Mouse (Mus musculus) testis, adult 2 months (tissue): Measurements from ENCODE around the gene Adora3. TPM values are rescaled to one million over a fixed set of nuclear protein-coding genes. Genes with fewer than 3 reads are reported as not detected.

Experiments
- H3K27ac ChIP-seq: fragments of 200-500 bp; 2 replicates; pipeline ENCODE4 v1.5.1; 2012; ENCODE audit warnings: low read depth, low read length; ENCODE audit not compliant: control insufficient read depth, insufficient read depth
- H3K27me3 ChIP-seq: fragments of 200-500 bp; 2 replicates; pipeline ENCODE4 v1.6.1; 2012; ENCODE audit warnings: mild to moderate bottlenecking, low read length, moderate library complexity; ENCODE audit not compliant: control insufficient read depth, insufficient read depth
- H3K36me3 ChIP-seq: fragments of 200-500 bp; 2 replicates; pipeline ENCODE4 v1.6.1; 2012; ENCODE audit warnings: mild to moderate bottlenecking, low read length; ENCODE audit not compliant: control insufficient read depth, insufficient read depth
- H3K4me1 ChIP-seq: fragments of 200-500 bp; 2 replicates; pipeline ENCODE4 v1.6.1; 2012; ENCODE audit warnings: low read length; ENCODE audit not compliant: control insufficient read depth, insufficient read depth
- H3K4me3 ChIP-seq: fragments of 200-500 bp; 2 replicates; pipeline ENCODE4 v1.5.1; 2012; ENCODE audit warnings: low read depth, mild to moderate bottlenecking, low read length, moderate library complexity, mixed read lengths; ENCODE audit not compliant: control insufficient read depth
- CTCF ChIP-seq: fragments of 200-500 bp; IDR thresholded peaks from 2 replicates; pipeline ENCODE4 v1.5.1; 2012; ENCODE audit warnings: low read depth, mild to moderate bottlenecking, inconsistent platforms, low read length, moderate library complexity; ENCODE audit not compliant: control insufficient read depth, insufficient read depth, insufficient replicate concordance
- POLR2A ChIP-seq: fragments of 200-500 bp; IDR thresholded peaks from 2 replicates; pipeline ENCODE4 v1.6.1; 2012; ENCODE audit warnings: low read depth, mild to moderate bottlenecking, inconsistent platforms, low read length, moderate library complexity; ENCODE audit not compliant: control insufficient read depth
- polyA plus RNA-seq: library from polyadenylated mRNA; depleted of rRNA; stranded (reverse); fragments of >200 nt; gene quantifications from 2 replicates; pipeline ENCODE4 v1.2.3, GENCODE M21; 2012

Adora3 gene
- polyA plus RNA-seq, 1 experiment, result 13.6 TPM

- Histone ChIP-seq H3K27me3 (no peaks in the 10 kb centered on the region), H3K4me1 (peaks cover 2% of the 10 kb centered on the region; the same call in 1 of the 2 replicates), H3K36me3 (no peaks in the 10 kb centered on the region; the same call in 1 of the 2 replicates), H3K4me3 (no peak overlapping the region), H3K27ac (no peak overlapping the region)
- no peak for TF ChIP-seq CTCF
- no peak for TF ChIP-seq POLR2A
Observed at GRCm38 (mm10) chr3:105861747-105862366, 8.8 kb upstream of the Adora3 start.

DNA sequence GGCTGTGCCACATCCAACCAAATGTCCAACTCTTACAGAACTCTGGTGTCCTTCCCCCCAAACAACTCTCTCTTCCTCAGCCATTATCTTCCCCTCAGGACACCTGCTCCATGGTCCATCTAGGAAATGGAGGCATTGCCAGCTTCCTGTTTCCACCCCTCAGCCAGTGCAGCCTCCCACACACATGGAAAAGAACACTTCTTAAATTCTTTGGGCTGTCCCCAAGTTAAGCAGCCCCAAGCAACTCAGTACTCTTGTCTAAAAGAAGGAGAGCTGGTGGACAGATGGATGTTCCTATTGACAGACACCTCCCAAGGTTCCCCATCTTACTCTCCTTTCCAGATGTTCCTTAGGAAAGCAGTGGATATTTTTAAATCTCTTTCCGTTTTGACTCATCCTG is 6.5 kb upstream of the Adora3 start:
- Histone ChIP-seq H3K27me3 (no peaks in the 10 kb centered on the region), H3K27ac (no peak overlapping the region), H3K4me3 (no peak overlapping the region), H3K4me1 (no peaks in the 10 kb centered on the region), H3K36me3 (no peaks in the 10 kb centered on the region)
- TF ChIP-seq CTCF, result no peak
- TF ChIP-seq POLR2A, result no peak

- no peaks in the 10 kb centered on the region for H3K4me1 ChIP-seq
- H3K27ac ChIP-seq, result no peak overlapping the region
Observed at GRCm38 (mm10) chr3:105865122-105865521, 5.5 kb upstream of the Adora3 start.

GRCm38 (mm10) chr3:105868135-105868534 is 2.5 kb upstream of the Adora3 start:
- H3K36me3 ChIP-seq, result no peaks in the 10 kb centered on the region
- no peaks in the 10 kb centered on the region for H3K4me1 ChIP-seq
- H3K4me3 ChIP-seq, result no peak overlapping the region
- no peak overlapping the region for H3K27ac ChIP-seq
- H3K27me3 ChIP-seq, result no peaks in the 10 kb centered on the region
- TF ChIP-seq CTCF, result no peak
- TF ChIP-seq POLR2A, result no peak

More at GRCm38 (mm10) chr3:105865122-105865521, 5.5 kb upstream of the Adora3 start:
- Histone ChIP-seq H3K4me3 (no peak overlapping the region), H3K36me3 (no peaks in the 10 kb centered on the region), H3K27me3 (no peaks in the 10 kb centered on the region)
- TF ChIP-seq CTCF (no peak), POLR2A (no peak)

DNA sequence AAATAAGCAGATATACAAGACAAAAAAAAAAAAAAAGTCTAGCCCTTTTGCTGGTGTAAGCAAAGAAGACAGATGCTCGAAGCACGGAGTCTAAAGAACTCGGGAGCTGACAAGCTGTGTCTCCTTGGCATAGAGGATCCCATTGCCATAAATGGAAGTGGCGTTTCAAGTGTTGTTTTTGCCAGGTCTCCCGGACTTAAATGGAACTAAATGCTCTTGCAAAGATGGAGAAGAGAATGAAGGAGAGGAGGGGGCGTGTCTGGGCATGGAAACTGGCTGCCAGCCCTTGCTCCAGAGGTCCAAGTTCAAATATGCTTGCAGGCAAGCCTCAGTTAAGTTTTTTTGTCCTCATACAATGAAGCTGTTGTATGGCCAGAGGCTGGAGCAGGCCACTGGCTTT is 1.4 kb downstream of the Adora3 start:
- Histone ChIP-seq H3K36me3 (no peaks in the 10 kb centered on the region), H3K4me1 (no peaks in the 10 kb centered on the region), H3K27me3 (no peaks in the 10 kb centered on the region), H3K27ac (no peak overlapping the region), H3K4me3 (peak overlapping the region; percentile 76)
- no peak for TF ChIP-seq POLR2A
- TF ChIP-seq CTCF, result no peak

DNA sequence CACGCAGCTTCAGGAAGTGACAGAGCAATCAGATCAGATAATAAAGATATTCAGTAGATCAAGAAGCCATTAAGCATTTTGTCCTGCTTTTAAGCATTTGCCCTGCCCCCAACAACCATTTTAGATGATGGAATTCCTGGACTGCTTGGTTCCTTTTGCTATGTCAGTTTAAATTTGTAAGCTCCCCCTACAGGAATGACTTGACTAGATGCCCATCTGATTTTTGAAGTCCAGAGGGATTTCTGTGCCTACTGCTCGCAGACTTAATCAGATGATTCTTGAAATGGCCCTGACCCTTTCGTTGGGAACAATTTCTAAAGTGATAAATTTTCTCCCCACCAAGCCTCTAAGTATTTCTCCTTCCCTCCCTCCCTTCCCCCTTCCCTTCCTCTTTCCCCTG is 1.9 kb downstream of the Adora3 start:
- Histone ChIP-seq H3K36me3 (no peaks in the 10 kb centered on the region), H3K27me3 (no peaks in the 10 kb centered on the region), H3K4me1 (no peaks in the 10 kb centered on the region), H3K27ac (no peak overlapping the region), H3K4me3 (peak overlapping the region; percentile 76; the same call in 1 of the 2 replicates)
- TF ChIP-seq CTCF (no peak), POLR2A (no peak)

- Histone ChIP-seq H3K27me3 (no peaks in the 10 kb centered on the region), H3K27ac (no peak overlapping the region), H3K4me3 (peak overlapping the region; percentile 50), H3K36me3 (no peaks in the 10 kb centered on the region), H3K4me1 (no peaks in the 10 kb centered on the region; the same call in 1 of the 2 replicates)
- TF ChIP-seq CTCF (no peak), POLR2A (no peak)
Observed at GRCm38 (mm10) chr3:105873451-105874445, 3.1 kb downstream of the Adora3 start.
